Mouse (Mus musculus) spleen, postnatal 0 days (tissue): ENCODE measurements around the gene Tspan4. TPM values are rescaled to one million over a fixed set of nuclear protein-coding genes. Genes with fewer than 3 reads are reported as not detected.

Source experiments
- polyA plus RNA-seq: library from polyadenylated mRNA; unstranded; fragments of >200 nt; fragmentation: Nextera tagmentation; extraction: Ambion mirVana; gene quantifications from 2 replicates; pipeline ENCODE4 v1.2.1, GENCODE M21; 2015

Tspan4 gene
- 65.7 and 84.5 TPM in 2 replicates for polyA plus RNA-seq

DNA sequence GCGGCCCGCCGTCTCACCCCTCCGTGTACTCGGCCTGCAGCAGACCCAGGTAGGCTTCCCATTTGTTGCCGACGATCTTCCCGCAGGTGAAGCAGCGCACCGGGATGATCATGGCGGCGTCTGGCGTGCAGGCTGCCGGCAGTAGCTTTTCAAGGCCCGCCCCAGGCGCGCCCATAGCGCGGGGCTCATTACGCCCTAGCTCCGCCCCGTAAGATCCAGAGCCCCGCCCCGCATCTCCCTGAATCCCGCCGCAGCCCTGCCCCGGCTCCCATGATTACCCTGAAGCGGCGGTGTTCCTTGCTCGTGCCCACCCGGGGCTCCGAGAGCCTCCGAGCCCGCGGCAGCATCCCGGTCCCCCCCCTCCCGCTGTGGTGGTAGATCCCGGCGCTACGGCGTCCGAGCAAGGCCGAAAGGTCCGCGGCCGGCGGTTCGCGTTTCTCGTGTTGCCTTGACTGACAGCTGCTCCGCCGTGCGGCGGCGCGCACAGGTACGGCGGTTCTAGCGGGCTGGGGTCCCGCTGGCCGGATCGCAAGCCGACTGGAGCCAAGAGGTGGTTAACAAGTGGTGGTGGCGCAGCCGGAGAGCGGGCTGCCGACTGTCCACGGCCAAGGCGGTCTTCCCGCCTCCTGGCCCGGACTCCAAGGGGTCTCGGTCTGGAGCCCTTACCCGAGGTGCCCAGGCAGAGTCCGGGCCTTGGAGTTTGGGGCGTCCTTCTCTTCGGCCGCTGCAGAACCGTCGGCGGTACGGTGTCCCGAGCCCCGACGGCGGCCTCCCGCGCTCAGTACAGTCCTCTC lies at the start of gene Tspan4, which contains the start of gene Polr2l:
TSS of gene Tspan4 (plus strand) at position 230 of the 794 bp plus-strand sequence.
TSS of gene Polr2l (minus strand) at position 122 of the 794 bp plus-strand sequence.

DNA sequence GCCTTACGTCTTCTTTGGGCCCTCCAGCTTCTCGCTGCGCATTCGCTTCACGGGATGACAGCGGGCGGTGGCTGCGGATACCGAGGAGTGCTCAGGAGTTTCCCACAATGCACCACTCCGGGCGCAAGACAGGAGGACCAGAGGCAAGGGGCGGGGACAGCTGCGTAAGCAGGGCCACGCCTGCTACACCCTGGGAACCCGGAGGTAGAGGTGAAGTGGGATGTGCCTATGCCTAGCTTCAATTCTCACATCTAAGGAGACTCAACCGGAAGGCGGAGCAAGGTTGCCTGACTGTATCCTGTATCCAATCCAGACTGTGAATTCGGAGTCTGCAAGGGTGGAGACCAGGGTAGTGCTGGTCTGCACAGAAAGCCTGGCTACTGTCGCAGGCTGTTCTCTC lies 45.7 kb upstream of the Tspan4 start, which contains the start of gene Cend1:
TSS of gene Cend1 (minus strand) at position 182 of the 400 bp plus-strand sequence.

DNA sequence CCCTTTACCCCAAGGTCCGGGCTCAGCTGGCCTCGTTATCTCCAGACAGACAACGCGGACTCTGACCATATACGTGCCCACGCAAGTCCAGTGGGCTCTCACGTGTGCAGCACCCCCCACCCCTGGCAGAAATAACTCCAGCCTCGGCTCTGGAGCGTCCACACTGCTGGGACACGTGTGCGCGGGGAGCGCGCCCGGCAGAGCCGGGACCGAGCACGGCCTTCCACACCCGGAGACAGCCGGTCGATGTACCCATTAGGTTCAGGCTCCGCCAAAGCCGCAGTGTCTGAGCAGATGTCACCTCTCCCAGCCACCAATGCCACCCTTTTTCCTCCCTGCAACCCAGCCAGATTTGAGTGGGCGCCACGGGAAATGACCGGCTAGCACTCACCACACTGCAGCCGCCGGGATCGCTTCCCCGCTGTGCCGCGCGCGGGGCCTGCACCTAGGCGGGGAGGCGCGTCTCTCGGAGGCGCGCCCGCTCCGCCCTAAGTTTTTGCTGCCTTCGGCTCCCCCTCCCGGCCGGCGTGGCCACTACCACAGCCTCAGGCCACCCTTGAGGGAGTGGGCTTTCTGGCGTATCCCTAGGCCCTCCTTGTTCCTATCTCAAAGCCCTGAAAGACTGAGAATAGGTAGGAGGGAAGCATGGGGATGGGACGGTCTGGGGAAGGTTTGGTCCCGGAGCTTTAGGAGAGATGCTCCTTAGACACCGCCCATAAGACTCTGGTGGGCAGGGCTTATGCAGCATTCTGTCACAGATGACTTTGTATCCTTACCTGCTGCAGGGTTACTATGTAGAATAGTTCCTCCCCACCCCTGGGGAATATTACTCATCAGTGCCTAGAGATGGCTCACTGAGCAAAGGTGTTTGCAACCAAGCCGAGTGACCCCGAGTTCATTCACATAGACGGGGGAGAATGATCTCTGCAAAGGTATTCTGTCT lies 37.6 kb upstream of the Tspan4 start, which contains the start of gene Slc25a22:
TSS of gene Slc25a22 (minus strand) at position 715 of the 943 bp plus-strand sequence.

GRCm38 (mm10) chr7:141443828-141444237 lies 31.2 kb upstream of the Tspan4 start, which contains the start of gene Pidd1:
TSS of gene Pidd1 (minus strand) at chr7:141444025.

GRCm38 (mm10) chr7:141447110-141447991 lies 27.7 kb upstream of the Tspan4 start, which contains the start of gene Rplp2:
TSS of gene Rplp2 (plus strand) at chr7:141447370.

DNA sequence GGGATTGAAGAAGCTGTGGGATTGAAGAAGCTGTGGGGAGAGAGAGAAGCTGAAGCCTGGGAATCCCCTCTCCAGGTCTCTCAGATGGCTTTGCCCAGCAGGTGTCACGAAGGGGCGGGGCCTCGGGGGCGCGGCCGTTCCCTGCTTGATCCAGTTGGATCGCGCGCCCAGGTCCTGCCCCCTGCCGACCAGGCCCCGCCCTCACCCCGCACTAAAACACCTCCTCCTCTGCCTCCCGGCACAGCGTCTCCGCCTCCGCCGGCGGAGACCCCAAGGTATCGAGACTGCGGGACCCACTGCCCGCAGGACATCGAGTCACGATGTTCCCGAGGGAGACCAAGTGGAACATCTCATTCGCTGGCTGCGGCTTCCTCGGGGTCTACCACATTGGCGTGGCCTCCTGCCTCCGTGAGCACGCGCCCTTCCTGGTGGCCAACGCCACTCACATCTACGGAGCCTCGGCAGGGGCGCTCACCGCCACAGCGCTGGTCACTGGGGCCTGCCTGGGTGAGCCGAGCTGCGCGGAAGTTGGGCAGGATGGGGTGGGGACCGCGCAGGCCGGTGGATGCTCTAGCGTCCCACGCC lies 20.0 kb upstream of the Tspan4 start, which contains the start of gene Pnpla2:
TSS of gene Pnpla2 (plus strand) at position 232 of the 585 bp plus-strand sequence.

GRCm38 (mm10) chr7:141460391-141461113 lies 14.5 kb upstream of the Tspan4 start, which contains the start of gene Cracr2b:
TSS of gene Cracr2b (plus strand) at chr7:141461094.

DNA sequence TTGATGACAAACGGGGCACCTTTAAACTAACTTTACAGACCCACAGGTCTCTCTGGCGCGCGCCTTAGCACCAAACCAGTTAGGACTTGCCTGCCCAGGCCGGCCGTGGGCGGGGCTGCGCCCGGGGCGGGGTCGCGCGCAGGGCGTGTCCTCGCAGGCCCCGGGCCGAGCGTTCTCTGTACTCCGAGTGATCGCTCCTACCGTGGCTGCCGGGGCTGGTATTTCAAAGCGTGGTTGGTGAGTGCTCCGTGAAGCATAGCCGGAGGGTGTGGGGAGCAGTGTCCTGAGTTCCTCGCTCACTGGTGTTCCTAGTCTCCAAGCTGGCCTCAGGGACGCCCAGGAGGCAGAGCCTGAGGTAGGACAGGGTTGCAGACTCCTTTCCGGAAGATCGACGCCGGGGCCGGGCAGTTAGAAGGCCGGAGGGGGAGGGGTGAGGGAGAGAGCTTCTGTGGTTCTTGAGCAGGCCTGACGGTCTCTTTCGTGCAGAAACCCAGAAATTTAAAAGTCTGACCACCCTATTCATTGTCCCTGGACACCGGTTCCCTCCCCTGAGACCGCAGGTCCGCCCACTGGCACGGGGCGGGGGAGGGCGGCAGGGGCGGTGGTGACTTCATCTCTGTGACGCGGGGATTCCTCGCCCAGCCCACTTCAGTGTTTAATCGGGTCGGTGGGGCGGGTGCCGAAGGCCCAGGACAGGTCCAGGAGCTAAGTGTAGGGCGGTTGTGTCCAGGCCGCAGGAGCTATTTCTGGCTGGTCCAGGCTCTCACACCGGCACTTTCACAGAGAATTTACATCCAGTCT lies 7.6 kb upstream of the Tspan4 start, which contains the start of gene Cd151:
TSS of gene Cd151 (plus strand) at position 163 of the 801 bp plus-strand sequence.

GRCm38 (mm10) chr7:141539556-141540311 lies 64.7 kb downstream of the Tspan4 start, which contains the start of gene Chid1:
TSS of gene Chid1 (minus strand) at chr7:141539857.

Other genes starting within 250 kb of the Tspan4 start
- gene Phrf1, start 246.5 kb upstream of the Tspan4 start, polyA plus RNA-seq: 32.7 and 37.2 TPM in 2 replicates
- gene Irf7, start 208.8 kb upstream of the Tspan4 start, polyA plus RNA-seq: 32.5 and 46.0 TPM in 2 replicates
- 0.07 and 0.11 TPM in 2 replicates for gene Cdhr5, start 198.5 kb upstream of the Tspan4 start, polyA plus RNA-seq
- 10.2 and 15.9 TPM in 2 replicates for gene Sct, start 196.1 kb upstream of the Tspan4 start, polyA plus RNA-seq
- 0.10 and 0.55 TPM in 2 replicates for gene Drd4, start 183.2 kb upstream of the Tspan4 start, polyA plus RNA-seq
- 26.7 and 31.4 TPM in 2 replicates for gene Deaf1, start 147.6 kb upstream of the Tspan4 start, polyA plus RNA-seq
- gene Tmem80, start 147.5 kb upstream of the Tspan4 start, polyA plus RNA-seq: 25.3 and 26.4 TPM in 2 replicates
- gene Eps8l2, start 136.4 kb upstream of the Tspan4 start, polyA plus RNA-seq: 1.6 and 2.0 TPM in 2 replicates
- 532 and 557 TPM in 2 replicates for gene Taldo1, start 83.0 kb upstream of the Tspan4 start, polyA plus RNA-seq
- 27.9 and 38.0 TPM in 2 replicates for gene Gatd1, start 61.1 kb upstream of the Tspan4 start, polyA plus RNA-seq
- 0.17 TPM in 1 of 2 replicates, not detected in the other for gene Cend1, start 45.7 kb upstream of the Tspan4 start, polyA plus RNA-seq
- gene Slc25a22, start 37.3 kb upstream of the Tspan4 start, polyA plus RNA-seq: 9.6 and 12.0 TPM in 2 replicates
- gene Pidd1, start 31.2 kb upstream of the Tspan4 start, polyA plus RNA-seq: 11.9 and 14.1 TPM in 2 replicates
- gene Rplp2, start 27.9 kb upstream of the Tspan4 start, polyA plus RNA-seq: 1,725 and 1,765 TPM in 2 replicates
- 23.6 and 27.5 TPM in 2 replicates for gene Pnpla2, start 20.0 kb upstream of the Tspan4 start, polyA plus RNA-seq
- 12.7 and 15.8 TPM in 2 replicates for gene Cracr2b, start 14.1 kb upstream of the Tspan4 start, polyA plus RNA-seq
- gene Cd151, start 7.8 kb upstream of the Tspan4 start, polyA plus RNA-seq: 9.2 and 10.5 TPM in 2 replicates
- 56.8 and 65.1 TPM in 2 replicates for gene Polr2l, start 108 bp upstream of the Tspan4 start, polyA plus RNA-seq
- 14.0 and 14.6 TPM in 2 replicates for gene Chid1, start 64.6 kb downstream of the Tspan4 start, polyA plus RNA-seq
- 49.8 and 51.2 TPM in 2 replicates for gene Ap2a2, start 86.9 kb downstream of the Tspan4 start, polyA plus RNA-seq
- gene Muc6, start 180.1 kb downstream of the Tspan4 start, polyA plus RNA-seq: 6.2 and 7.0 TPM in 2 replicates
- gene Muc2, start 215.1 kb downstream of the Tspan4 start, polyA plus RNA-seq: 0.23 and 0.30 TPM in 2 replicates